Mouse (Mus musculus) bone marrow macrophage, adult 2 months (primary cell): ENCODE measurements around the gene Klk4.

Experiments
- CTCF ChIP-seq: IDR thresholded peaks from 2 replicates; pipeline ENCODE4 v1.5.1; 2012; ENCODE audit warnings: low read depth, mild to moderate bottlenecking, low read length, moderate library complexity
- POLR2A ChIP-seq: IDR thresholded peaks from 2 replicates; pipeline ENCODE4 v1.6.1; 2012; ENCODE audit warnings: mild to moderate bottlenecking, low read depth, low read length, borderline replicate concordance

- no peak for TF ChIP-seq CTCF
- TF ChIP-seq POLR2A, result no peak
Observed at GRCm38 (mm10) chr7:43841701-43842100, 39.3 kb upstream of the Klk4 start, which contains the start of gene Klk5.
